Mouse (Mus musculus) lung, embryonic 16.5 days (tissue): ENCODE measurements around the gene Add1. TPM values are rescaled to one million over a fixed set of nuclear protein-coding genes. Genes with fewer than 3 reads are reported as not detected.

Source experiments
- ATAC-seq: fragments of 200-750 bp; cut with Nextera tagmentation; 2 replicates; pipeline ENCODE4 v1.8.0; 2017; ENCODE audit warnings: low read depth, mild to moderate bottlenecking, moderate library complexity
- H3K27ac ChIP-seq: fragments of 300-500 bp; sonication (generic); 2 replicates; pipeline ENCODE4 v1.5.1; 2014; ENCODE audit warnings: mild to moderate bottlenecking, control low read depth, low read length
- H3K27me3 ChIP-seq: fragments of 300-500 bp; sonication (generic); 2 replicates; pipeline ENCODE4 v1.6.1; 2014; ENCODE audit warnings: low read depth, low read length, mixed read lengths; ENCODE audit not compliant: control insufficient read depth, insufficient read depth
- H3K36me3 ChIP-seq: fragments of 300-500 bp; sonication (generic); 2 replicates; pipeline ENCODE4 v1.6.1; 2014; ENCODE audit warnings: low read length; ENCODE audit not compliant: control insufficient read depth, insufficient read depth
- H3K4me1 ChIP-seq: fragments of 300-500 bp; sonication (generic); replicated peaks from 2 replicates; pipeline ENCODE4 v1.6.1; 2014; ENCODE audit warnings: low read length, mixed read lengths; ENCODE audit not compliant: control insufficient read depth, insufficient read depth
- H3K4me2 ChIP-seq: fragments of 300-500 bp; sonication (generic); 2 replicates; pipeline ENCODE4 v1.6.1; 2014; ENCODE audit warnings: low read depth, low read length, control low read depth
- H3K4me3 ChIP-seq: fragments of 300-500 bp; sonication (generic); 2 replicates; pipeline ENCODE4 v1.5.1; 2014; ENCODE audit warnings: mild to moderate bottlenecking, low read length, control low read depth
- H3K9ac ChIP-seq: fragments of 300-500 bp; sonication (generic); 2 replicates; pipeline ENCODE4 v1.6.1; 2014; ENCODE audit warnings: low read length, control low read depth
- H3K9me3 ChIP-seq: fragments of 300-500 bp; sonication (generic); 2 replicates; pipeline ENCODE4 v1.6.1; 2016; ENCODE audit warnings: low read length; ENCODE audit not compliant: control insufficient read depth
- WGBS: fragments of 180-500 bp; shearing (Covaris S2); extraction: QIAGEN DNeasy Blood & Tissue Kit; methylation state at CpG from one replicate; pipeline ENCODE4 v1.1.7; 2014; 5-methylcytosine and 5-hydroxymethylcytosine counted together
- polyA plus RNA-seq: library from polyadenylated mRNA; unstranded; fragments of >200 nt; fragmentation: Nextera tagmentation; extraction: Ambion mirVana; gene quantifications from 2 replicates; pipeline ENCODE4 v1.2.1, GENCODE M21; 2015

Add1 gene
- polyA plus RNA-seq, 1 experiment from 2014 or later = 210 TPM

- H3K9ac ChIP-seq = no peak overlapping the region
- no peak overlapping the region for H3K27ac ChIP-seq
- H3K27me3 ChIP-seq = no peaks in the 10 kb centered on the region
- no peak overlapping the region for H3K4me3 ChIP-seq
- peaks cover 3% of the 10 kb centered on the region; the same call in 1 of the 2 replicates for H3K4me1 ChIP-seq
- H3K36me3 ChIP-seq = peaks cover 3% of the 10 kb centered on the region; the same call in 1 of the 2 replicates
- no peaks in the 10 kb centered on the region for H3K9me3 ChIP-seq
- ATAC-seq = no peak
- no peak overlapping the region for H3K4me2 ChIP-seq
These were observed 26.1 kb upstream of the Add1 start for GRCm38 (mm10) chr5:34547410-34547809.

- WGBS = 18% methylated on average over 8 of the region's 8 CpGs
- H3K27ac ChIP-seq = no peak overlapping the region
- peaks cover 4% of the 10 kb centered on the region for H3K36me3 ChIP-seq
- H3K9me3 ChIP-seq = no peaks in the 10 kb centered on the region
- ATAC-seq = peak; percentile 29; the same call in 1 of the 2 replicates
- H3K4me2 ChIP-seq = peak overlapping the region; percentile 72
- no peaks in the 10 kb centered on the region for H3K27me3 ChIP-seq
- H3K4me3 ChIP-seq = peak overlapping the region; percentile 87
- H3K9ac ChIP-seq = peak overlapping the region; percentile 94
- peaks cover 3% of the 10 kb centered on the region; the same call in 1 of the 2 replicates for H3K4me1 ChIP-seq
These were observed 24.4 kb upstream of the Add1 start for GRCm38 (mm10) chr5:34549135-34549482.

- Histone ChIP-seq H3K27ac (peak overlapping the region; percentile 56), H3K4me2 (peak overlapping the region; percentile 72), H3K36me3 (peaks cover 4% of the 10 kb centered on the region), H3K9ac (peak overlapping the region; percentile 94), H3K4me3 (peak overlapping the region; percentile 87), H3K27me3 (no peaks in the 10 kb centered on the region), H3K9me3 (no peaks in the 10 kb centered on the region), H3K4me1 (peaks cover 3% of the 10 kb centered on the region; the same call in 1 of the 2 replicates)
- ATAC-seq = peak; percentile 91
- under 1% methylated on average over 49 of the region's 49 CpGs for WGBS
These were observed 23.8 kb upstream of the Add1 start for GRCm38 (mm10) chr5:34549483-34550221.

- H3K4me2 ChIP-seq = peak overlapping the region; percentile 72
- WGBS = 9% methylated on average over 6 of the region's 6 CpGs
- H3K36me3 ChIP-seq = peaks cover 4% of the 10 kb centered on the region
- H3K4me1 ChIP-seq = peaks cover 3% of the 10 kb centered on the region; the same call in 1 of the 2 replicates
- peak overlapping the region; percentile 87 for H3K4me3 ChIP-seq
- peak overlapping the region; percentile 94 for H3K9ac ChIP-seq
- ATAC-seq = no peak
- H3K27ac ChIP-seq = no peak overlapping the region
- no peaks in the 10 kb centered on the region for H3K27me3 ChIP-seq
- H3K9me3 ChIP-seq = no peaks in the 10 kb centered on the region
These were observed 23.2 kb upstream of the Add1 start for GRCm38 (mm10) chr5:34550251-34550650.

GRCm38 (mm10) chr5:34551821-34552220 is 21.6 kb upstream of the Add1 start:
- 90% methylated on average over 4 of the region's 4 CpGs for WGBS

GRCm38 (mm10) chr5:34563854-34564253 is 9.6 kb upstream of the Add1 start:
- Histone ChIP-seq H3K4me3 (no peak overlapping the region), H3K4me1 (peaks cover 6% of the 10 kb centered on the region; the same call in 1 of the 2 replicates), H3K36me3 (peaks cover 27% of the 10 kb centered on the region), H3K9me3 (no peaks in the 10 kb centered on the region), H3K27me3 (no peaks in the 10 kb centered on the region), H3K27ac (no peak overlapping the region), H3K9ac (no peak overlapping the region), H3K4me2 (no peak overlapping the region)
- 96% methylated on average over 1 of the region's 1 CpGs for WGBS
- no peak for ATAC-seq

More at GRCm38 (mm10) chr5:34551821-34552220, 21.6 kb upstream of the Add1 start:
- Histone ChIP-seq H3K9me3 (no peaks in the 10 kb centered on the region), H3K4me1 (peaks cover 3% of the 10 kb centered on the region; the same call in 1 of the 2 replicates), H3K9ac (no peak overlapping the region), H3K27ac (no peak overlapping the region), H3K4me3 (no peak overlapping the region), H3K4me2 (no peak overlapping the region), H3K36me3 (peaks cover 14% of the 10 kb centered on the region), H3K27me3 (no peaks in the 10 kb centered on the region)
- ATAC-seq = no peak

GRCm38 (mm10) chr5:34564291-34564690 is 9.2 kb upstream of the Add1 start:
- WGBS = 86% methylated on average over 4 of the region's 4 CpGs
- ATAC-seq = no peak
- no peaks in the 10 kb centered on the region for H3K9me3 ChIP-seq
- no peaks in the 10 kb centered on the region for H3K27me3 ChIP-seq
- no peak overlapping the region for H3K27ac ChIP-seq
- peaks cover 23% of the 10 kb centered on the region for H3K36me3 ChIP-seq
- H3K4me1 ChIP-seq = peaks cover 6% of the 10 kb centered on the region; the same call in 1 of the 2 replicates
- no peak overlapping the region for H3K4me2 ChIP-seq
- no peak overlapping the region for H3K9ac ChIP-seq
- H3K4me3 ChIP-seq = no peak overlapping the region

GRCm38 (mm10) chr5:34565545-34566283 is 7.8 kb upstream of the Add1 start:
- Histone ChIP-seq H3K9ac (peak overlapping the region; percentile 5; the same call in 1 of the 2 replicates), H3K27ac (peak overlapping the region; percentile 84), H3K4me2 (0 out of 2 replicates have a peak overlapping the region, but pooled peaks have one; percentile 5), H3K27me3 (no peaks in the 10 kb centered on the region), H3K4me3 (no peak overlapping the region), H3K36me3 (peaks cover 14% of the 10 kb centered on the region), H3K9me3 (no peaks in the 10 kb centered on the region), H3K4me1 (peaks cover 6% of the 10 kb centered on the region; the same call in 1 of the 2 replicates)
- peak; percentile 94 for ATAC-seq
- 34% methylated on average over 7 of the region's 7 CpGs for WGBS

GRCm38 (mm10) chr5:34571551-34571950 is 1.9 kb upstream of the Add1 start:
- no peak for ATAC-seq
- Histone ChIP-seq H3K4me3 (no peak overlapping the region), H3K4me1 (peaks cover 17% of the 10 kb centered on the region; the same call in 1 of the 2 replicates), H3K9ac (no peak overlapping the region), H3K27me3 (no peaks in the 10 kb centered on the region), H3K4me2 (no peak overlapping the region), H3K9me3 (no peaks in the 10 kb centered on the region), H3K27ac (no peak overlapping the region), H3K36me3 (no peaks in the 10 kb centered on the region)
- WGBS = 85% methylated on average over 3 of the region's 3 CpGs
